Mouse (Mus musculus): ENCODE measurements around the gene Ano9. TPM values are rescaled to one million over a fixed set of nuclear protein-coding genes. Genes with fewer than 3 reads are reported as not detected.

The Ano9 gene
- polyA plus RNA-seq, 1 experiment, result 0.10 TPM

DNA sequence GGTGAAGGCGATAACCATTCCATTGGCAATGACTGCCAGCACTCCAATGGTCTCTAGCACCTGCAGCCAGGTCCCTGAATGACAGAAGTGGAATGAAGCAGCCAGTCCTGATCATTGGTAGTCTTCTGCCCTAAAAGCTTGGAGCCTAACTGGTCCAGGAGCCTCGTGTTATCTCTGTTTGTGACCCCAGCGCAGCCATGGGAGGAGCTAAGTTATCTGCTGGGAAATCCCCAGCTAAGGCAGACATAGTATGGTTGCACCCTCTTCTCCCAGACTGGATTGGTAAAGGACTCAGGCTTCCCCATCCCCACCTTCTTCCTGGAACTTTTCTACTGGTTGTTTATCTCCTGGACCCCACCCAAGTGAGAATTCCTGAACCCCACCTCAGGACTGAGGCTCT, 14.4 kb downstream of the Ano9 start:
- no peak for DNase-seq (ENCODE audit: extremely low spot score in 1 of 2, low spot score in 1 of 2)

DNA sequence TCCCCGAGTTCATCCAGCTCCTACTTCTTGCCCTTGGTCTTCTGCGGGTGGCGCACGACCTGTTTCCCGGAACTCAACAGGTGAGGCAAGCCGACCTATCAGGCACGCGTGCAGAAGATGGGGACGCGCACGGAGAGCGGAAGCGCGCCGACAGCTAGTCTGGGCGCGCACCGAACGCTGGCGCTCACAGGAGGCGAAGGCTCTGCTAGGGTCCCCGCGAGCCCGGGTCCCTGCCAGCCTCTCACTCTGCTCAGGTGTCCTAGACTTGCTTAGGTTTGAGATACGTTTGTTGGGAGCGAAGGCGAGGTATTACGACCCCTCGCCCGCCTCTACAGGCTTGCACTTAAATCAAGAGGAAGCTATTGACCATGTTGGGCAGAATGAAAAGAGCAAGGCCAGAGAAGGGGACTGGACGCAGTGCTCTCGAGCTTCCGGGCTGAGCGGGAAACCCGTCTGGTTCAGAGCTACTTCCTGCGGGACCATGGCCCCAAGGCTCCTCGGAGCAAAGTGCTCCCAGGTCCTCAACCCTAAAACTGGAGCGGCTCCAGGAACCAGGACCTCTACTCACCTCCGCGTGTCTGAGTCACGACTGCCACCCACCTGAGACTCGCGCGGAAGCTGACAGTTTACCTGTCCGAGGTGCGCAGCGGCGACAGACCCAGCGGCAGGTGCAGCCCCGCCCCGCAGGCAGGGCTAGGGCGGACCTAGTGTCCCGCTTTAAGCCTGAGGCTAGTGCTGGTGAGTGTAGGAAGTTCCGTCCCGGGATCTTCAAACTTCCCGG, 17.5 kb downstream of the Ano9 start, which contains the start of gene Sigirr:
Gene Sigirr, minus strand, starts transcription at position 662 of the 781 bp plus-strand sequence.
- peak in 1 of 2 experiments; percentile 37 for DNase-seq (ENCODE audit: extremely low spot score in 1 of 2, low spot score in 1 of 2)

DNA sequence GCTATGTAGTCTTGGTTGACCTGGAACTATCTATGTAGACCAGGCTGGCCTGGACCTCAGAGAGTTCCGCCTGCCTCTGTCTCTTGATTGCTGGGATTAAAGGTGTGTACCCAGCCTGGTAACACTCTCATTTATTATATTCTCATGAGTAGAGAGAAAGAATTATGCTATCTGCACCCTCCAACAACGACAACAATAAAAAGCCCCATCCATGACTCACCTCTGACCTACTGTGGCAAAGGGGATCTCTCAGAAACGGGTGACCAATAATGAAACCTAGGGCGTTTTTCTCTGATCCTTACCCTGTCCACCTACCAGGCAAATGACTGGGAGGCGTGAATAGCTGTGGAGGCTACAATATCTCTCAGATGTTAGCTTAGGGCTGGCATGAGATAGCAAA, 20.4 kb downstream of the Ano9 start:
- no peak for DNase-seq (ENCODE audit: extremely low spot score in 1 of 2, low spot score in 1 of 2)

DNA sequence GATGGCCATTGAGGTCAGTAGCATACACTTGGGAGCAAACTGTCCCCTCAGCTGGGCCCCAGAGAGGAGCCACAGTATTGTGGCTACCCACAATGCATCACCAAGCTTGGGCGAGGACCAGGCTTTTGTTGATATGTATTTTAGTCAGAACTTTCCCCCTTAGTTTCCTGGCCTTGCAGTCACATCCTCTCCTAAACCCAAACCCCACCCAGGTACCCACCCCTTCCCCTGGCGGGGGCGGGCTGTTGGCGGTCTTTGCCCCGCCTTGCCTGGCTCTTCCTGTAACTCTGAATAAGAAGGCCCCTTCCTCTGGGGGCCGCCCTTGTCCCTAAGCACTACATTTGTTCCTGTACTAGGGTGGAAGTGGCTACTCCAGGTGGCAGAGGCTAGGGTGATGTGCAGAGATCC, 21.0 kb downstream of the Ano9 start:
- no peak for DNase-seq (ENCODE audit: extremely low spot score in 1 of 2, low spot score in 1 of 2)

DNA sequence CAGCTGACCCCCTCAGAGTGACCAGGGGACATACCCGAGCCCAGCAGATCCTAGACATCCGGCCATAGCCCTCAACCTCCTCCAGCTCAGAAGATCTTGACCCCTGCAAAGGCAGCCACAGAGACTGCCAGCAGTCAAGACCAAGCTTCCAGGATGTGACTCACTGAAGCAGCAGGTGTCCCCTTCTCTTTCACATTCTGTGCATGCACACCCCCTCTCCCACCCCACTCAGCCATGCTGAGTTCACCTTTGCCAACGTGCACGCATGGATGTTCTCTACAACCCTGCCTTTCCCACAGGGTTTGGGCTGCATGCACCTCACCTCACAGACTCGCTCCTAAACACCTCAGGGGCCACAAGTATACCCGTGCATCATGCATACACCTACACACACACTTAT, 21.6 kb downstream of the Ano9 start:
- DNase-seq (ENCODE audit: extremely low spot score in 1 of 2, low spot score in 1 of 2), result no peak

DNA sequence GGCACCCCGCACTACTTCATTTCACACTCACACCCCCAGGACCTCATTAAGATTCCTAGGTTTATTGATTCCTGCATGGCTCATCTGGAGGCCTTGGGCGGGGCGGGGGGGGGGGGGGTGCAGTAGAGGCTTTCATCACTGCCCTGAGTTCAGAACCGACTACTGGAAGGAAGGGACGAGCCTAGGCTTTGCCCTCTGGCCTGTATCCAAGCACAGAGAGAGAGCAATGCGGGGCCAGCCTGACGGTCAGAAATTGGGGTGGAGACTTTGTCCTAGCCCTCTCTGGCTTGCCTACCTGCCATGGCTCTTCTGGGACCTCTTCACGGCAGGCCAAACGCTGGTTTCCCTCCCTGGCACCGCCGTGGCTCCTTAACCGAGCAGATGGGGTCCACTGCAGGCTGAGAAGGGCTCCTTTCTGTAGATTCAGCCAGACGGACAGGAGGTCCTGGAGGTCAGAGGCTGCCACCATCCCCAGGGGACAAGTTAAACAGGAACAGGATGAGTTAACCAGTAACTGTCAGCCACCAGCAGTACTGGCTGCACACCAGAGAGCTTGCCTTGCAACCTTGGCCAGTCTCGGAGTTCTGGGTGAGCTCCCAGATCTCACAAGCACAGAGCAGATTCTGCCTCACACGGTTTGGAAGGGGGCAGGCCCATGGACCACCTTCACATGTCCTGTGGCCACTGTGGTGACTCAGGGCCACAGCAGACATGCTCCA, 23.0 kb downstream of the Ano9 start:
- DNase-seq (ENCODE audit: extremely low spot score in 1 of 2, low spot score in 1 of 2), result no peak

DNA sequence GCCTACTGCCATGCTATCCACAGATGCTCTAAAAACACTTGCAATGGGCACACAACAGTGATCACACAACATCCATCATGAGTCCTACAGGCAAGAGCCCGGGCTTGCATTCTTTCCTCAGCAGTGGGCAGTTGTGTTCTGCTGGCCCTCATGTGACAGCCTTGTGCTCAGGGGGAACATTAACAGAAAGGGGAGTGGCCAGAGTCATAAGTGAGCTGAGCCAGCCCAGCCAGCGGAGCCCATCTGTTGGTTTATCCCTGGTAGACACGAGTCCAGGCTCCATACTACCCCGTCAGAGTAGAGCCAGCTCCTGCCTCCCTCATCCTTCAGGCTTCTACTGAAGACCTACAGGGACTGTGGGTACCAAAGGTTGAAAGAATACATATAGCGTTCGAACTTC, 23.7 kb downstream of the Ano9 start:
- no peak for DNase-seq (ENCODE audit: extremely low spot score in 1 of 2, low spot score in 1 of 2)

DNA sequence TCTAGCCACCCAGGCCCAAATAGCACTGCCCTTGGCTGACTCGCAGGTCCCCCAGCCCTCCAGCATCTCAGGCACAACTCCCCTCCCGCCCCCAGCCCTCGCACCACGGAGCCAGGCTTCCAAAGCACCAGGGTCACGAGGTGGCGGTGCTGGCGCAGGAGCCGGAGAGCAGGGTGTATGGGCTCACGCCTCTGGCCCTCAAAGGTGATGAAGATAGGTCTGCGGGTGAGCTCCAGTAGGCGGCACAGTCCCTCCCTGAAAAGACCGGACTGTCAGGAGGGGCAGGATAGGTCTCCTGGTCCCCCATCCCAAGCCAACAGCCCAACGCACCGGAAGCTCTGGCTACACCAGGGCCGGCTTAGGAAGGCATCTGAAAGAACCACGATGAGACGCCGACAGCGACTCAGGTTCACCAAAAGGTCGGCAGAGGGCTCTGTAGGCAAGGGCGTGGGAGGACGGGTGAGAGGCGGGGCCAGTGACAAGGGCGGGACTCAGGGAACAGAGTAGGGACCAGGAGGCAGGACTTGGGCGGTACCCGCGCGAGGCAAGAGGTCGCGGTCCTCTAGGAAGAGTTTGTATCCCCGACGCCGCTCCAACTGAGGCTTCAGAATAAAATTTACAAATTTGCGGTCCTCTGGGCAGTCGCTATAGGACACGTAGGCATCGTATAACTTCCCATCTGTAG, 25.4 kb downstream of the Ano9 start:
- peak in 1 of 2 experiments; percentile 53 for DNase-seq (ENCODE audit: extremely low spot score in 1 of 2, low spot score in 1 of 2)

DNA sequence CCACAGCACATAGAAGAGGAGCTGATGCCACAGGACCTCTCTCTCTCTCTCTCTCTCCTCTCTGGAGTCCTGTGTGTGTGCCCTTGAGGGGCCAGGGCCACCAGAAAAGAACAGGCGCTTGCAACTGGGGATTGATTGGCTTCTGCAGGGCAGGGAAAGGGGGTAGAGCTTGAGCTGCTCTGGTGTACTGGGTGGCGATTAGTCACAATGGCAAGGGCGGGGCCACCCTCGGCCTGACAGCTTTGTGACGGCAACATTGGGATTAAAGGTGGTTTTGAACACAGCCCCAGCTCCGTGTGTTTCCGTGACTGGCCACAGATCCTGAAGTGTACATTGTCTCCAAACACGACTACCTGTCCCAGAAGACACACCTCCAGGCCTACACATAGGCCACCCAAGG, 27.4 kb downstream of the Ano9 start:
- no peak for DNase-seq (ENCODE audit: extremely low spot score in 1 of 2, low spot score in 1 of 2)

DNA sequence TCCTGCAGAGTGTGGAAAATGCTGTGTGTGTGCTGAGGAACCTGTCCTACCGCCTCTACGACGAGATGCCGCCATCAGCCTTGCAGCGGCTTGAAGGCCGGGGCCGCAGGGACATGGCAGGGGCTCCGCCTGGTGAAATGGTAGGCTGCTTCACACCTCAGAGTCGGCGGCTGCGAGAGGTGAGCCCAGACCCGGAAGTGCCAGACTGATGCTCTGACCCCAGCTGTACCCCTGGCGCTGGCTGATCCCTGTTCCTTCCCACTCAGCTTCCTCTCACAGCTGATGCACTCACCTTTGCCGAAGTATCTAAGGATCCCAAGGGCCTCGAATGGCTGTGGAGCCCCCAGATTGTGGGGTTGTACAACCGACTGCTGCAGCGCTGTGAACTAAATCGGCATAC, 29.1 kb downstream of the Ano9 start:
- DNase-seq (ENCODE audit: extremely low spot score in 1 of 2, low spot score in 1 of 2), result no peak

DNA sequence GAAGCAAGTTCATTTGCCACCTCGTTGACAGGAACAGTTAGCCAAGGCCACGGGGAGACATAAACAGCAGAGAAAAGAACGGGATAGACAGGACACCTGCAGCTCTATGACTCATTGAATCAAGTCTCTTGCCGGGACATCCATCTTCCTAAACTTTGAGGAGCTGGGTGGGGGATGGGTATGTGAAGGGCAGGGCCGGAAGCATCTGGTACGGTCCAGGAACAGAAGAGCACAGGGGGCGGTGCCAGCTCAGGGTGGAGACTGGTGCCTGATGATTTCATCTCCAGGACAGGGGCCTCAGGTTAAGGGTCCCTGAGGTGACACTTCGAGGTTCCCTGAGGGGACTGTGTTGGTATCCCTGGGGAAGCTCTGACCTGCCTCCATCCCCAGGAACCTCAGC, 29.7 kb downstream of the Ano9 start:
- DNase-seq (ENCODE audit: extremely low spot score in 1 of 2, low spot score in 1 of 2), result no peak

DNA sequence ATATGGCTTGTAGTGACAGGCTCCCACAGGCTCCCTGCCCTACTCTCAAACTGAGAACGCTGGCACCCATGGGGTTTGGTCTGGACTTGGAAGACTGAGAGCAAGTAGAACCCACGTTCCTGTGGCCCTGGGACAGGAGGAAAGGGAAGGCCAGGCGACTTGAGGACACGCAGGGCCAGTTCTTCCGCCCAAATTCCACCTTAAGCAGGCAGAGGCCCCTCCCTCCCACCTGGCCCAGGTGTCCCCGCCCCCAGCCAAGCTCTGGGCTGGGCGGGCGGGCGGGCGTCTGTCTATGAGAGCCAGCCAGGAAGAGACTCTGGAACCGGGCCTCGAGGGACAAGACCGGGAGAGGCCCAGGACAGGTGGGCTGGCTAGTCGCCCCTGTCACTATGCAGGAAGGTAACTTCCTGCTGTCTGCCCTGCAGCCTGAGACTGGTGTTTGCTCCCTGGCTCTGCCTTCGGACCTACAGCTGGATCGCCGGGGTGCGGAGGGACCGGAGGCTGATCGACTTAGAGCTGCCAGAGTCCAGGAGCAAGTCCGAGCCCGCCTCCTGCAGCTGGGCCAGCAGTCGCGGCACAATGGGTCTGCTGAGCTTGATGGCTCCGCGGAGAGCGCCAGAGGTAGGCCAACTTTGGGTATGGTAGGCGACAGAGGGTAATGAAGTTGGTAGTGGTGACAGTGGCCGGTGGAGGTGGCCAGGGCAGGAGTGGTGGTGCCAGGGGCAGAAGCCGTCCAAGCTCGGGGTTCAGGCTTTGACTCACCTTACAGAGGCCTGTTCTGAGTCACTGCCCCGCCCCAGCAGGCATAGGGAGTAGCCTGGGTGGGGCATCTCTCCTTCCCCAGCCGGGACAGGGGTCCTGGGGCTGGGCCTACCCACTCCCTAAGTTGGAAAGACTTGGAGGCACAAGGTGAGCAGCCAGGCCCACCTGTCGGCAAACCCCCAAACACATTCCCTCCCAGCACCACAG, 37.8 kb downstream of the Ano9 start:
- DNase-seq (ENCODE audit: extremely low spot score in 1 of 2, low spot score in 1 of 2), result no peak

DNA sequence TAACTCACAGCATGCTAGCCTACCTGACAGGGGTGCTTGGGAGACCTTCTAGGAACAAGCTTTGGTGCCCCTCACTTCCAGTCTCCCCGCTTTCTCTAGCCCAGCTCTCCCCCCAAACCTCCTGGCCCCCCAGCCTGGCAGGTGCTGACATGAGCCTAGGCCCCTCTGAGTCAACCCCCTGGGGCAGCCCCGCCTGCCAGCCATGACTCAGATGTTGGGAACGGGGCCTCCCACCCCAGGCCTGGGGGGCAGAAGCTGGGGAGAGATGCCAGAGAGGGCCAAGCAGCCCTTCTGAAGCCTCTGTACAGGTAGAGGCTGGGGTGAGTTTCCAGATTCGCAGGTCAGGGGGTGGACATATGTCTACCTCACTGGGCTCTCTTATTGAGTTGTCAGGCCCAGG, 38.7 kb downstream of the Ano9 start:
- no peak for DNase-seq (ENCODE audit: extremely low spot score in 1 of 2, low spot score in 1 of 2)

DNA sequence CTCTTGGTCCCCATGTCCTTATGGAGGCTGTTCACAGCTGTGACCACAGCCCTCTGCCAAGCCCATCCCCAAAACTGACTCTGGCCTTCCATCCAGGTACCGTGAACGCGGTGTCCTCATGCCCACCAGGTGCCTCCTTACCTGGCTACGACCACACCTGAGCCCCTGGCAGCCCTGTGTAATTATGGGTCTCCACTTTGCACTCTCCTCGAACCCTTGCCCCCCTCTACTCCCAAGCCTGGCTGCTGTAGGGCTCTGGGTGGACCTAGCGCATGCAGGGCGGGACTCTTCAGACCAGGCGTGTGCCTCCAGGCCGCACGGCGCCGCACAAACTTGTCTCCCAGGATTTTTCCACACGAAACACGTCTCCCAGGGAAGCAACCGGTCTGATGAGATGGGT, 39.8 kb downstream of the Ano9 start, which contains the start of gene Pkp3:
Gene Pkp3, plus strand, starts transcription at position 378 of the 400 bp plus-strand sequence.
- DNase-seq (ENCODE audit: extremely low spot score in 1 of 2, low spot score in 1 of 2), result no peak

DNA sequence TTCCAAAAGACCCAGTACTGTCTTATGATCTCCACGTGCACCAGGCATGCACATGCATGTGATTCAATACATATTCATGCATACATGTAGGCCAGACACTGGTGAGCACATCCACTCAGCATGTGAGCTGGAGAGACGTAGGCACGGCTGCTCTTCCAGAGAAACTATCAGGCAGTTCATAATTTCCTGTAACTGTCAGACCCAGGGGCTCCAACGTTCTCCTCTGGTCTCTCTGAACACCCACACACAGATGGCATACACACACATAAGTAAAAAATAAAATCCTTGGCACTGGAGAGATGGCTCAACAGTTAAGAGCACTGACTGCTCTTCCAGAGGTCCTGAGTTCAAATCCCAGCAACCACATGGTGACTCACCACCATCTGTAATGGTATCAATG, 43.8 kb downstream of the Ano9 start:
- peak in 1 of 2 experiments; percentile 45 for DNase-seq (ENCODE audit: extremely low spot score in 1 of 2, low spot score in 1 of 2)

DNA sequence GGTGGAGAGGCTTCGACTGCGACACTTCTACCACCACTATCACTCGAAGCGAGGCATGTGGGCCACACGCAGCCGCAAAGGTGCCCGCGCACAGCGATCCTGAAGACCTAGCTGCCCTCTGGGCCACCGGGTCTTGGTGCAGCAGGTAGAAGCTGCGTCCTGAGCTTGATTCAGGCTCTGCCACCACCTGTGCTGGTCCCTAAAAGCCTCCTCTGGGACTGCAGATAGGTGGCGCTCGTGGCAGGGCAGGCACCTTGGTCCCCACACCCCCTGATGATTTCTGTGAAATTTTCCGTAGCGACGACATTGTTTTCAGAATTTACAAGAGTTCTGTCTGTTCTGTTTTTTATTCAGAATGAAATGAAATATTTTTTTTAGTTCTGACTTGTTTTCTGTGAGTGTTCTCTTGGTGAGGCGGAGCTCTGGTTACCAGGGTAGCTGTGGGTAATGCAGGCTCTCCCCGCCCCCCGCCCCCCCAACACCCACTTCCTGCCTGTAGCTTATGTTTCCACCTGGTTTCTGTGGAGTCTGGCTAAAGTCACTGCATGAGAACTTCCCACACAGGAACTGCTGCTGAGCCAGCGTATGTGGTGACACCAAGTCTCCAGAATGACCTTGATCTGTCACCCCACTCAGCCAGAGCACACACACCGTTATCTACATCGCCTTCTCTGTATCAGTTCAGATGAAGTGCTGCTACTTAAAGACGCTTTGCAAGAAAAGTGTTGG, 45.4 kb downstream of the Ano9 start:
- peak in 1 of 2 experiments; percentile 55 for DNase-seq (ENCODE audit: extremely low spot score in 1 of 2, low spot score in 1 of 2)

DNA sequence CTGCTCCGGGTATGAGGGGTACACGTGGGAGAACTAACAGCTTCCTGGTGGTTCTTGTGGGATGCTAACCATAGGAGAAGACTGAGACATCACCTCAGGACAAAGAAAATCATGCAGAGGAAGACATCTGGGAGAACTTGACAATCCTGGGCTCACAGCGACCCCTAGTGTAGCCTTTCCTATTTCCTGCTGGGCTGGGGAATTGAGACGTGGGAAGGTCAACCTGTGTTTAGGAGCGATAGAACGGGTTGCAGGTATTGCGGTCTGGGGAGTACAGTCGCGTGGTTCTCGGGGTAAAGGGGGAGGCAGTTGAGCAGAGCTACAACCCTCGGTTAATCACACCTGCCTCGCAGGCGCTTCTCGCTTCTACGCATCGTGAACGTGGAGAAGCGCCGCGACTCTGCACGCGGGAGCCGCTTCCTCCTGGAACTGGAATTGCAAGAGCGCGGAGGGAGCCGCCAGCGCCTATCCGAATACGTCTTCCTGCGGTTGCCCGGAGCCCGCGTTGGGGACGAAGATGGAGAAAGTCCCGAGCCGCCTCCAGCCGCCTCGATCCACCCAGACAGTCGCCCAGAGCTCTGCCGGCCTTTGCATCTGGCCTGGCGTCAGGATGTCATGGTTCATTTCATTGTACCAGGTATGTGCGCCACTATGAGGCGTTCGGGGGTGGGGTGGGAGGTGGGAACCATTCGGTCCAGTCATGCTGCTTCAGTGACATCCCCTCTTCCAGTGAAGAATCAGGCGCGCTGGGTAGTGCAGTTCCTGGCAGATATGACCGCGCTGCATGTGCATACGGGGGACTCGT, 47.3 kb downstream of the Ano9 start:
- peak in 1 of 2 experiments; percentile 91 for DNase-seq (ENCODE audit: extremely low spot score in 1 of 2, low spot score in 1 of 2)

DNA sequence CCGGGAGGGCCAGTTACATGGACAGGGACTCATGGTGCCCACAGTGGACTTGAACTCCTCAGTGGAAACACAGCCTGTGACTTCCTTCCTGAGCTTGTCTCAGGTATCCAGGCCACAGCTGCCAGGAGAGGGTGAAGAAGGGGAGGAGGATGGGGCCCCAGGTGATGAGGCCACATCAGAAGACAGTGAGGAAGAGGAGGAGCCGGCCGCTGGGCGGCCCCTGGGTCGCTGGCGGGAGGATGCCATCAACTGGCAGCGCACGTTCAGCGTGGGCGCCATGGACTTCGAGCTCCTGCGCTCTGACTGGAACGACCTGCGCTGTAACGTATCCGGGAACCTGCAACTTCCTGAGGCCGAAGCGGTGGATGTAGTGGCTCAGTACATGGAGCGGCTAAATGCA, 49.3 kb downstream of the Ano9 start:
- no peak for DNase-seq (ENCODE audit: extremely low spot score in 1 of 2, low spot score in 1 of 2)

DNA sequence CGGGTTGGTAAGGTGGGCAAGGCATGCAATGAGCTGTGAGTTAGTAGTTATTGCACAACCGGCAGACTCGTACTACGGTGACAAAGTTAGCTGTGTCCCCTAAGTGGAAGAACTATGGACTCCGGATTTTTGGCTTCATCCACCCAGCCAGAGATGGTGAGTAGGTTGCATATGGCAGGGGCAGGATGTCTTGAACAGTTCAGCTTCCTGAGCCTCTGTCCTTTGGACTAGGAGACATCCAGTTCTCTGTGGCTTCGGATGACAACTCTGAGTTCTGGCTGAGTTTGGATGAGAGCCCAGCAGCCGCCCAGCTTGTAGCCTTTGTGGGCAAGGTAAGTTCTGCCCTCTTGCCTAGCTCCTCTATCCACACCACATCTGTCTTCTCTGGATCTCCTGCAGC, 53.0 kb downstream of the Ano9 start:
- DNase-seq (ENCODE audit: extremely low spot score in 1 of 2, low spot score in 1 of 2), result no peak

All from frontal cortex, adult 2 months (tissue).